Mouse (Mus musculus): ENCODE data around the gene Nlgn2. TPM values are rescaled to one million over a fixed set of nuclear protein-coding genes. Genes with fewer than 3 reads are reported as not detected.

Gene Nlgn2
- polyA plus RNA-seq, 1 experiment from 2014 or later, result 18.1 TPM

DNA sequence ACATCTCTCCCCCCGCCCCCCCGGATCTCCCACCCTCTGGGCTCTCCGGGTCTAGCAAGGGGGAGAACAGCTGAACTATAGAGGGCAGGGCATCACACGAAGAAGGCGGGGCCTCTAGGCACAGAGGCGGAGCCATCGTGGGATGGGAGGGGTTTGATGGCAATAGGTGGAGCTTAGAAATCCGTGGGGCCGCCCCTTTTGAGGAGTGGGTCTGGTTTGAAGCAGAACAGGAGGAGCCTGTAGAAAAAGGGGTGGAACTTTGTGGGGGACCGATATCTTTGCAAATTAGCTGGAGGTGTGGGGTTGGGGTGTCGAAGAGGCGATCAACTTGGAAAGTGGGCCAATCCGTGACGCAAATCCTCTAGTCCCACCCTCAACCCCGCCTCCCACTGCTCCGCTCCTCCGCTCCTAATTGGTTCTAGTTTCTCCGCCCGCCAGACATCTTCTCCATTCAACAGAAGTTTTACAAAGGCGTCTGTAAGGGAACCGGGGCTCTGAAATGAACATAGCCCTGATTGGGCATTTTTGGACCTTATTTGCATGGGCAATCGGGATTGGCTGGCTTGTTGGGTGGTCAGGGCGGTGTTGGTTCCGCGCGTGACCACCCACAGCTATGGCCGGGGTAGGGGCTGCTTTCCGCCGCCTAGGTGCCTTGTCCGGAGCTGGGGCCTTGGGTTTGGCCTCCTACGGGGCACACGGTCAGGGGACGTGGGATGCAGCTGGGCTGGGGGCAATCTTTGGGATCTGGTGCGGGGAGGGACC is 549 bp upstream of the Nlgn2 start, which contains the start of gene Tmem256:
Tmem256 (plus strand) TSS at position 563 of the 762 bp plus-strand sequence.
- Histone ChIP-seq H3K27ac (replicated peaks) (peak within 1 kb of the TSS; percentile 98), H3K36me3 (peaks cover 7% of the 10 kb centered on the region), H3K9ac (peak within 1 kb of the TSS; percentile 97), H3K27me3 (no peaks in the 10 kb centered on the region), H3K4me2 (peak within 1 kb of the TSS; percentile 99), H3K4me1 (replicated peaks) (peaks cover 39% of the 10 kb centered on the region), H3K4me3 (peak within 1 kb of the TSS; percentile 93), H3K9me3 (no peaks in the 10 kb centered on the region)
- peak; percentile 92 for ATAC-seq (ENCODE audit: low read depth)
- WGBS, result under 1% methylated on average over 34 of the region's 34 CpGs

DNA sequence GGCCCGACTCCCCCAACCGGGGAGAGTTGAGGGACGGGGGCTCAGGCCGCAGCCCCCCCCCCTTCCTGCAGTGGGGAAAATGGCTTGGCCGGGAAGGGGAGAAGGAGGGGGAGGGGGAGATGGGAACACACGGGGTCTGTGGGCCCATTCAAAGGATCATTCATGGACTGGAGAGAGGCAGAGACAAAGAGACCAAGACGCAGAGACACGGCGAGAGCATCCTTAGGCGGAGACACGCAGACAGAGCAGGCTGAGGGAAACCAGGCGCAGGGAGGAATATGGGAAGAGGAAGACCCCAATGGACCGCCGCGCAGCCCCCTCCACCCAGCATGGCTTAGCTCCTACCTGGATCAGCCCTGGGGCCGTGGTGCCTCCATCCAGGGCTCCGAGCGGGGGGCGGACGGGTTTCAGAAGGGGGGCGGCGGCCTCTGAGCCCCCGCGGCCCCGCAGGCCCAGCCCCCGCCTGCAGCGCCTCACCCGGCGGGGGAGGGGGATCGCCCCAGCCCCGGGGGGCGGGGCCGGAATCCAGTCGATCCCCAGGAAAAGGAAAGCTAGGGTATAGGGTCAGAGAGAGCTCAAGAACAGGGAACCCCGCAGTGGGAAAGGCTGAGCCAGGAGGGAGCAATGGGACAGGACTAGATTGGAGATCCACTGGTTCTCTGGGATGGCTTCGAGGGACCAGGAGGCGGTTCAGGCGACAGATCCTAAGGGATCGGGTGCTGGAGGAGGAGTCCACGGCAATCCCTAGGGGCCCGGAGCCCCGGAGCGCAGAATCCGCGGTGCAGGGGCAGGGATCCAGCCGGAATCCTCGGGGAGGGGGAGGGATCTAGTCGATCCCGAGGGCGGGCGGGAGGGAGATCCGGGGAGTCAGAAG is 644 bp downstream of the Nlgn2 start:
- H3K36me3 ChIP-seq, result peaks cover 19% of the 10 kb centered on the region
- no peaks in the 10 kb centered on the region for H3K9me3 ChIP-seq
- H3K4me3 ChIP-seq, result peak overlapping the region; percentile 93
- H3K4me2 ChIP-seq, result peak overlapping the region; percentile 99
- H3K27me3 ChIP-seq, result no peaks in the 10 kb centered on the region
- H3K9ac ChIP-seq, result peak overlapping the region; percentile 97
- WGBS, result 1% methylated on average over 51 of the region's 52 CpGs
- H3K27ac ChIP-seq (replicated peaks), result peak overlapping the region; percentile 98
- ATAC-seq (ENCODE audit: low read depth), result peak; percentile 4; the same call in 1 of the 2 replicates
- H3K4me1 ChIP-seq (replicated peaks), result peaks cover 40% of the 10 kb centered on the region

DNA sequence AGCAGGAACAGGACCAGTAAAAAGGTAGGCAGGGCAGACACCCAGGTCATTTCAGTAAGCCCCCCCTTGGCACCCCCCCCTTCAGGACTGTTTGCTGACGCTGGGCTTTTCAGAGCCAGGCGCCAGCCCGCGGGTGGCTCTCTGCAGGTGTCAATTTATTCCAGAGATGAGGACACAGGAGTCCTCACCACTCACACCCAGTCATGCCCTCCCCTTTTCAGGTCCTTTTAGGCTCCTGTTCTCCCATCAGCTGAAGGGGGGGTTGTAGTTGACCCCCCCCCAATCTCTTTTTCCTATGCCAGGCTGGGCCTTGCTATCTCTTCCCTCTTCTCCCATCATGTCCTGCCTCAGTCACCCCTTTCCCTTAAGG is 1.6 kb downstream of the Nlgn2 start:
- peaks cover 45% of the 10 kb centered on the region for H3K4me1 ChIP-seq (replicated peaks)
- H3K27me3 ChIP-seq, result no peaks in the 10 kb centered on the region
- no peaks in the 10 kb centered on the region for H3K9me3 ChIP-seq
- peak overlapping the region; percentile 97 for H3K9ac ChIP-seq
- H3K4me3 ChIP-seq, result peak overlapping the region; percentile 93
- no peak for ATAC-seq (ENCODE audit: low read depth)
- 0% methylated on average over 4 of the region's 4 CpGs for WGBS
- H3K36me3 ChIP-seq, result peaks cover 27% of the 10 kb centered on the region
- H3K27ac ChIP-seq (replicated peaks), result peak overlapping the region; percentile 98
- H3K4me2 ChIP-seq, result peak overlapping the region; percentile 99

DNA sequence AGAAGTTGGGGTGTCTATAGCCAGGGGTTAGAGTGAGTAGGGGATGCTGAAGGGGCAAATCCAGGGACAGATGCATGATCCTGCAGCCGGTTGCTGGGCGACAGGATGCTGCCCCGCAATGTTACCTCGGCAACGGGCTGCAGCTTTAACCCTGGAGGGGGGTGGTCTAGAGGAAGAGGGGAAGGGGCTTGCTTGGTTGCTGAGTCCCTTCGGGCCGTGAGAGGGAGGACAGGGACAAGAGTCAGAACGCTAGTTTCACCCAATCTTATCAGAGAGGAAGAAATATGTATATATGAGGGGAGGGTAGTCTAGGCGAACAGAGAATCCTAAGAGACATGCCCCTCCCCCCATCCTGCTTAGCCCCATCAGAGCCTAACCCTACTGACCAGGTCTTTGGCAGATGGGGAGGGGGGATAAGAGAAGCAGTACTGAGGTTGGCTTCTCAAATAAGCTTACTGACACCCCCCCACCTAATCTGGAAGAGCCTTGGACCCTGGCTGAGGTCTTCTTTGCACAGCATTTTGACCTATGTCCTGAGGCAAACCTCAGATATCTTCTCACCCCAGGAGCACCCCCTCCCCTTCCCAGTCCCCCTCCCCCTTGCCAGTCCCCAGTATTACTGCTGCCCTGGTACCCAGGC is 2.1 kb downstream of the Nlgn2 start:
- peaks cover 32% of the 10 kb centered on the region for H3K36me3 ChIP-seq
- H3K9me3 ChIP-seq, result no peaks in the 10 kb centered on the region
- ATAC-seq (ENCODE audit: low read depth), result no peak
- 0% methylated on average over 9 of the region's 9 CpGs for WGBS
- peaks cover 46% of the 10 kb centered on the region for H3K4me1 ChIP-seq (replicated peaks)
- H3K4me2 ChIP-seq, result peak overlapping the region; percentile 99
- H3K27me3 ChIP-seq, result no peaks in the 10 kb centered on the region
- H3K9ac ChIP-seq, result peak overlapping the region; percentile 97
- H3K27ac ChIP-seq (replicated peaks), result peak overlapping the region; percentile 98
- H3K4me3 ChIP-seq, result peak overlapping the region; percentile 93

DNA sequence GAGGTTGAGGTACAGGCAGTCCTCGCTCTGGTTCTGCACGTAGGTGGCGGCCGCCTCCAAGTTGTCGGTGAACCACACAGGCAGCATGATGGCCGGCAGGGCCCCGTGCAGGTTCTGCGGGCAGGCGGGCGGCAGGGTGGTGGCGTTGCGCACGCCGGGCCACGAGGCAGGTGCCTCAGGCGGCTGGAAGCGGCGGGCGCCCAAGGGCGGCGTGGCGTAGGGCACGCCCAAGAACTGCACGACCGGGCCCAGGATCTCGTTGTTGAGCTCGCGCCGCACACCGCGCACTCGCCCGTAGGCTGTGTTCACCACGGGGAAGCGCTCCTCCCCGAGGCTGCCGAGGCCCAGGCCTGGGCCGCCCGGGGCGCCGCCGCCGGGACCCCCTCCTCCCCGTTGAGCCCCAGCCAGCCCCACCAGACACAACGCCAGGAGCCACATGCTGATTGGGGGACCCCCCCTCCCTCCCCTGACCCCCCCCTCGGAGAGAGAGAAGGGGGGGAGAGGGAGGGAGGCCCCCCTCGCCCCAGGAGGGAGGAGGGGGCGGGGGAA is 3.5 kb downstream of the Nlgn2 start:
- Histone ChIP-seq H3K9ac (peak overlapping the region; percentile 97), H3K27ac (replicated peaks) (peak overlapping the region; percentile 98), H3K4me2 (peak overlapping the region; percentile 99), H3K9me3 (no peaks in the 10 kb centered on the region), H3K4me3 (peak overlapping the region; percentile 93), H3K27me3 (no peaks in the 10 kb centered on the region), H3K4me1 (replicated peaks) (peaks cover 46% of the 10 kb centered on the region), H3K36me3 (peaks cover 41% of the 10 kb centered on the region)
- no peak for ATAC-seq (ENCODE audit: low read depth)
- WGBS, result 5% methylated on average over 45 of the region's 48 CpGs

DNA sequence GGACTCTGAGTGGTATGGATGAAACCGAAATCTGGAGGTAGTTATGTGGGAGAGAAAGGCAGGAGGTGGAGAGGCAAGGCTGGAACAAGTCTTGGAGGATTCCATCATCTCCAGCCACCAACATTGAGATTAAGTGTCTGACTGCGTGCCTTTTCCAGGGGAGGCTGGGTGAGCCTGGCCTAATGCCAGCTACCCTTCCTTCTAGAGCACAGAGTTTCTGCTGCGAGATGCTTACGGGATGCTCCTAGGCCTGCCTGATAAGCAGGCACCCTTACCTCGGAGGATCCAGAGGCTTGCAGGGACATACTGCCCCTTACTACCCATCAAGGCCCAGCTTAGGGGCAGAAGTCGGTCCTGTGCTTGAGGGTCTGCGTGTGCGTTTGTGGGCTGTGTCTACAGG is 4.0 kb downstream of the Nlgn2 start:
- Histone ChIP-seq H3K9ac (peak overlapping the region; percentile 97), H3K4me3 (peak overlapping the region; percentile 93), H3K36me3 (peaks cover 46% of the 10 kb centered on the region), H3K4me2 (peak overlapping the region; percentile 99), H3K4me1 (replicated peaks) (peaks cover 47% of the 10 kb centered on the region), H3K9me3 (no peaks in the 10 kb centered on the region), H3K27ac (replicated peaks) (peak overlapping the region; percentile 98; the same call in 1 of the 2 replicates), H3K27me3 (no peaks in the 10 kb centered on the region)
- ATAC-seq (ENCODE audit: low read depth), result no peak
- WGBS, result 50% methylated on average over 8 of the region's 8 CpGs

DNA sequence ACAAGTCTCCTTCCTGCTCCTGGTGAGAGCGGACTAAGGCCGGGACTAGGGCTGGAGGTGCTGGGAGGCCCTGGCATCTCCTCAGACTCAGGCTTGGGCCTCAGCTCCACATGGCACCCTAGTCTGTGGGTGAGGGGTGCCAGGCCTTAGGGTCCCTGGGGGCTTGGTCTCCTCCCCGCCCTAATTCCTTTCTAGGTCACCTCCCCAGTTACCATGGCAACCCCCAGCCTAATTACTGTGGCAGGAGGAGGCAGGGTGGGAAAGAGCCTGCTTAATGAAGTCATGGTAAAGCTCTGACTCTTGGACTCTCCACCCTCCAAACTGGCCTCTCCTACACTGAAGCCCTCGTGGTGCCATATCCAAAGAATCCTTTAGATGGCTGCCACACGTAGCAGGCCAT is 8.8 kb downstream of the Nlgn2 start:
- no peaks in the 10 kb centered on the region for H3K27me3 ChIP-seq
- WGBS, result 55% methylated on average over 5 of the region's 5 CpGs
- peaks cover 93% of the 10 kb centered on the region for H3K36me3 ChIP-seq
- no peak overlapping the region for H3K4me2 ChIP-seq
- no peak overlapping the region for H3K4me3 ChIP-seq
- ATAC-seq (ENCODE audit: low read depth), result no peak
- no peak overlapping the region for H3K27ac ChIP-seq (replicated peaks)
- no peaks in the 10 kb centered on the region for H3K9me3 ChIP-seq
- no peak overlapping the region for H3K9ac ChIP-seq
- H3K4me1 ChIP-seq (replicated peaks), result peaks cover 24% of the 10 kb centered on the region

DNA sequence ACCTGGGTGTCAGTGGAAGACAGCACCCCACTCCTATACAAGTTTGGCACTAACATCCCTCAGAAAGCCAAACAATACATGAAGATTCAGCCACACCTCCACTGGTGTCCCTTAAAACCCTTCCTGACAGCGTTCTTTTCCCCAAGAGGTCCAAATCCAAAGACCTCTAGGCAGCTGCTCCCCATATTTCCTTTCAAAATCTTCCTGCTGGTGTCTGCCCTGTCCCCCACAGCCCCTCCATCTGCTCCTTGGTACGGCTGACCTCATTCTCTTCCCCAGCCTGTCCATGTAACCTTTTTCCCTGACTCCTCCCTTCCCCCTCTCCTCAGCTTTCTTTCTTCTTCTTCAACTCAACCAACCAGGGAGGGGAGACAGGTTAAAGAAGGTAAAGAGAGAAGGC is 14.1 kb downstream of the Nlgn2 start:
- no peaks in the 10 kb centered on the region for H3K27me3 ChIP-seq
- no peaks in the 10 kb centered on the region for H3K9me3 ChIP-seq
- no peaks in the 10 kb centered on the region for H3K4me1 ChIP-seq (replicated peaks)
- no peak overlapping the region for H3K9ac ChIP-seq
- 65% methylated on average over 2 of the region's 2 CpGs for WGBS
- H3K36me3 ChIP-seq, result peaks cover 50% of the 10 kb centered on the region
- ATAC-seq (ENCODE audit: low read depth), result no peak
- H3K27ac ChIP-seq (replicated peaks), result no peak overlapping the region
- no peak overlapping the region for H3K4me3 ChIP-seq
- H3K4me2 ChIP-seq, result no peak overlapping the region

DNA sequence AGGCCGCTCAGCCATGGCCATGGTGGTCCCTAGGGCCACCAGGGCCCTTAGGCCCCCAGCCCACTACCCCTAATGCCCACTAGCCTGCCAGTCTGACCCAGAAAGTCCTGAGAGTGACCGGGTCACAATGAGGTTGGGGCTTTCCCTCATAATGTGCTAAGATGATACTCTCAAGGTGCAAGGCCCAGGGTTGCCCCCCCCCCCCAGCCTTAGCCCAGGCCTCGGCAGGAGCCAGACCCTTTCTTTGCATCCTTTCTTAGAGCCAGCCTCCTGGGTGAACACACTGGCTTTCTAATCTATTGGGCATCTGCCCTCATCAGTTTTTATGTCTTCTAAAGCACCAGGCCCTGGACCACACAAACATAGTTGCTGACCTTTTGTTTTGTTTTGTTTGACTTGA is 15.5 kb downstream of the Nlgn2 start, which contains the start of gene Spem1:
Spem1 (minus strand) TSS at position 101 of the 400 bp plus-strand sequence.
- H3K4me2 ChIP-seq, result no peak within 1 kb of the TSS
- H3K9ac ChIP-seq, result no peak within 1 kb of the TSS
- H3K9me3 ChIP-seq, result peaks cover 6% of the 10 kb centered on the region; the same call in 1 of the 2 replicates
- H3K36me3 ChIP-seq, result peaks cover 36% of the 10 kb centered on the region
- H3K27ac ChIP-seq (replicated peaks), result no peak within 1 kb of the TSS
- no peaks in the 10 kb centered on the region for H3K27me3 ChIP-seq
- H3K4me1 ChIP-seq (replicated peaks), result no peaks in the 10 kb centered on the region
- H3K4me3 ChIP-seq, result no peak within 1 kb of the TSS
- 89% methylated on average over 3 of the region's 3 CpGs for WGBS
- no peak for ATAC-seq (ENCODE audit: low read depth)

DNA sequence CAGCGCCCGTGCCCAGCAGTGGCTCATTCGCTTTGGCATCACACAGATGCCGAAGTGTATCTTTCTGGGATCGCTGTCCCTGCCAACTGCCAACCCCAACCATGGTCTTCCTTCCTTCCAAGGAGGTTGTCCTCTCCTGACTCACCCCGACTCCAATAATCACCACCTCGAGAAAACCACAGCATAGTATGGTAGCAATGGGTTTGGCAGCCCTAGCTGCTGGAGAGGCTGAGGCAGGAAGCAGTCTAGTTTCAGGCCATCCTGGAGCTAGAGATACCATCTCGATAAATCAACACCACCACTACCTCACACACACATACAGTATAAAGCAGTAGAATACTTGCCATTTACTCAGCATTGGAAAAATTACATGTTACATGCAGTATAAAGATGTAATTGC is 18.7 kb downstream of the Nlgn2 start:
- Histone ChIP-seq H3K27me3 (no peaks in the 10 kb centered on the region), H3K36me3 (peaks cover 5% of the 10 kb centered on the region; the same call in 1 of the 2 replicates), H3K4me1 (replicated peaks) (no peaks in the 10 kb centered on the region), H3K9ac (no peak overlapping the region), H3K27ac (replicated peaks) (no peak overlapping the region), H3K4me3 (no peak overlapping the region), H3K9me3 (peaks cover 6% of the 10 kb centered on the region; the same call in 1 of the 2 replicates), H3K4me2 (no peak overlapping the region)
- no peak for ATAC-seq (ENCODE audit: low read depth)
- 89% methylated on average over 8 of the region's 8 CpGs for WGBS

DNA sequence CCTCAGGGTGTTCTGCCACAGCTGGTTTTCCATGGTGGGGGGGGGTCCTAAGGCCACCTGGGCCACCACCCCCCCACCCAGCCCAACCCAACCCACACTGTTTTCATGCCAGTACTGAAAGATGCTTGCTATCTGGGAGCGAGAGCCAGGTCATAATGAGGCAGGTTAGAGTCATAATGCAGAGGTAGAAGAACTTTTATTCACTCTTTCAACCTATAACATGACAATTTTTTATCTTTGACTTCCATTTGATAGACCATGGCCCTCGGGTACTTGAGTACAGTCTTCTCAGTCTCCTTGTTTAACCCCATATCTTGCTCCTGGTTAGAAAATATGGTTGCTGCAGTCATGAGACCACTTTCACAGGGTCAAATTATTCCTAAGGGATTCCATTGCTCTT is 19.2 kb downstream of the Nlgn2 start, which contains the start of gene Spem2:
Spem2 (minus strand) TSS at position 101 of the 400 bp plus-strand sequence.
- 83% methylated on average over 2 of the region's 2 CpGs for WGBS
- no peaks in the 10 kb centered on the region for H3K36me3 ChIP-seq
- no peak within 1 kb of the TSS for H3K4me3 ChIP-seq
- no peak within 1 kb of the TSS for H3K27ac ChIP-seq (replicated peaks)
- no peak for ATAC-seq (ENCODE audit: low read depth)
- H3K9ac ChIP-seq, result no peak within 1 kb of the TSS
- no peaks in the 10 kb centered on the region for H3K4me1 ChIP-seq (replicated peaks)
- no peaks in the 10 kb centered on the region for H3K27me3 ChIP-seq
- peaks cover 6% of the 10 kb centered on the region; the same call in 1 of the 2 replicates for H3K9me3 ChIP-seq
- no peak within 1 kb of the TSS for H3K4me2 ChIP-seq
